Mouse (Mus musculus) cerebellum, adult 9-10 months (tissue): ENCODE measurements around the gene Ina.

Source experiments
- DNase-seq: peaks from one replicate; pipeline ENCODE4 v3.0.0; 2022

The Ina gene

GRCm38 (mm10) chr19:47016487-47016886 lies 2.0 kb downstream of the Ina start:
- DNase-seq, result no peak

- DNase-seq, result no peak
These were observed 3.3 kb downstream of the Ina start for GRCm38 (mm10) chr19:47017831-47018230.

GRCm38 (mm10) chr19:47018330-47018729 lies 3.8 kb downstream of the Ina start:
- no peak for DNase-seq

- DNase-seq, result no peak
These were observed 4.8 kb downstream of the Ina start for GRCm38 (mm10) chr19:47019326-47019725.

- DNase-seq, result no peak
These were observed 8.2 kb downstream of the Ina start for GRCm38 (mm10) chr19:47022709-47023108.

GRCm38 (mm10) chr19:47023546-47023945 lies 9.0 kb downstream of the Ina start:
- DNase-seq, result no peak

- no peak for DNase-seq
These were observed 10.5 kb downstream of the Ina start for GRCm38 (mm10) chr19:47024954-47025353.

- no peak for DNase-seq
These were observed 12.0 kb downstream of the Ina start for GRCm38 (mm10) chr19:47026513-47026912.

GRCm38 (mm10) chr19:47029796-47030195 lies 15.3 kb downstream of the Ina start:
- DNase-seq, result no peak

GRCm38 (mm10) chr19:47031770-47032169 lies 17.3 kb downstream of the Ina start:
- no peak for DNase-seq

- no peak for DNase-seq
These were observed 20.4 kb downstream of the Ina start for GRCm38 (mm10) chr19:47034916-47035315.

GRCm38 (mm10) chr19:47036596-47036995 lies 22.1 kb downstream of the Ina start:
- DNase-seq, result no peak

GRCm38 (mm10) chr19:47040720-47041473 lies 26.4 kb downstream of the Ina start:
- DNase-seq, result no peak

- no peak for DNase-seq
These were observed 29.1 kb downstream of the Ina start for GRCm38 (mm10) chr19:47043608-47044007.

- DNase-seq, result no peak
These were observed 31.8 kb downstream of the Ina start for GRCm38 (mm10) chr19:47046343-47046742.

- DNase-seq, result no peak
These were observed 32.8 kb downstream of the Ina start for GRCm38 (mm10) chr19:47047236-47047833.

- no peak for DNase-seq
These were observed 34.6 kb downstream of the Ina start for GRCm38 (mm10) chr19:47049061-47049460.

GRCm38 (mm10) chr19:47049840-47050239 lies 35.3 kb downstream of the Ina start:
- DNase-seq, result peak; percentile 47

- peak; percentile 86 for DNase-seq
These were observed 36.0 kb downstream of the Ina start, which contains the start of gene Pcgf6 for GRCm38 (mm10) chr19:47050271-47051032. Gene Pcgf6 (minus strand): TSS chr19:47050906.

- DNase-seq, result no peak
These were observed 38.4 kb downstream of the Ina start for GRCm38 (mm10) chr19:47052927-47053326.

- DNase-seq, result no peak
These were observed 39.0 kb downstream of the Ina start for GRCm38 (mm10) chr19:47053471-47053870.

- DNase-seq, result no peak
These were observed 43.2 kb downstream of the Ina start for GRCm38 (mm10) chr19:47057684-47058083.

GRCm38 (mm10) chr19:47065860-47066259 lies 51.4 kb downstream of the Ina start:
- DNase-seq, result no peak
